Mouse (Mus musculus) T-helper 2 cell (primary cell): ENCODE data around the gene Etnk2.

Source experiments
- in situ Hi-C: fragments of 300-600 bp; cut with MboI, MseI; formaldehyde crosslinking; loops from one replicate; pipeline ENCODE4 v1.15.1; 2025; ENCODE audit warnings: high pct_unique_total_duplicates

Gene Etnk2

GRCm38 (mm10) chr1:133351762-133352161 is 11.6 kb upstream of the Etnk2 start:
- in situ Hi-C loops: no loop called here

DNA sequence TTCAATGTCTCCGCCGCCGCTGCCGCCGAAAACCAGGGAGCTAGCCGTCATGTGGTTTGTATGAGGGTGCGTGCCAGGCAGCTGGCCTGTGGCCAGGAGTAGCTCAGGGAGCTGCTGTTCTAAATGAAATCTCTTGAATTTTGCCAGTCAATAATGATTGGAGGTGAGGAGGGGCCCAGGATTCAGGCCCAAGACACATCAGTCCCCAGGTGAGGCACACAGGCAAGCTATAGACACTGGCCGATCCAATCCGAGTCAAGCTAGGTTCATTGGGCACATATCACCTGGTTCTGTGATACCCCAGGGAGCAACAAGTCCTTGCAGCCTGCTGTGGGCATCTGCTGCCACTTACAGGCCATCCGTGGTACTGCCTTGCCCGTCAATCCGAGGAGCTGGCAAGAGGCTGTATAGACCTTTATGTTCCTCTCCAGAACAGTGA is 10.0 kb upstream of the Etnk2 start:
- in situ Hi-C loops: no loop called here

DNA sequence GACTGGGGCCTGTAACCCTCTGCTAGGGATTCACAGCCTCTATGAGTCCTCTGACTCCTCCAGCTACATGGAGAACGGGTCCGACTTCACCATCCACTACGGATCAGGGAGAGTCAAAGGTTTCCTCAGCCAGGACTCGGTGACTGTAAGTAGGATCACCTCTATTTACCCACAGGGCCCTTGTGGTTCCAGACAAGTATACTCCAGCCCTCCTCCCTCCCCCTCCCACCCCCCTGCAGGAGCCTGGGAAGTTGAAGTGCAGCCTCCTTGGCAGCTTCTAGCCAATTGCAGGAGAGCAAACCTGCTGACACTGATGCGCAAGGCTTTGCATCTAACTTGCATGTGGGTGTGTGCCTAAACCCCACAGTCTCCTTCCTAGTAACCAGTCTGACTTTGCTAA is 7.9 kb upstream of the Etnk2 start:
- in situ Hi-C loops: loop anchor here (5.0 kb wide), 1 partner anchor 38 kb away; no protein-coding TSS in a partner anchor

DNA sequence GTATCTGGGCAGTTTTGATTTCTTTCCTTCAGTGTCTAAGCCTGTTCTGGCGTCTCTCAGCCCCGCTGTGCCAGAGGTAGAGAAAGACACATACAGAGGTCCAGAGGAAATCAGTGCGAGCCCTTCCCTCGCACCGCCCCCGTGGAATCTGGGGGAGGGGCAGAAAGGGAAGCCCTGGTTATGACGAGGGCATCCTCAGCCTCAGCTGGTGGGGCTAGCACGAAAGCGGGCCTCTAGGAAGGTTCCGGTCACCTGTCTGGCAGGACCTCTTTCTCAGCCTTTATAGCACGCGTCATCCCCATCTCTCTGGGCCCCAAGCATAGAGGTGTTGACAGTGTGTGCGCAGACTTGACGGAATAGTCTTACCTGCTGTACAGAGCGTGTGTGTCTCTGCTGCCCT is 7.5 kb upstream of the Etnk2 start:
- in situ Hi-C loops: loop anchor here (5.0 kb wide), 1 partner anchor 39 kb away; no protein-coding TSS in a partner anchor

DNA sequence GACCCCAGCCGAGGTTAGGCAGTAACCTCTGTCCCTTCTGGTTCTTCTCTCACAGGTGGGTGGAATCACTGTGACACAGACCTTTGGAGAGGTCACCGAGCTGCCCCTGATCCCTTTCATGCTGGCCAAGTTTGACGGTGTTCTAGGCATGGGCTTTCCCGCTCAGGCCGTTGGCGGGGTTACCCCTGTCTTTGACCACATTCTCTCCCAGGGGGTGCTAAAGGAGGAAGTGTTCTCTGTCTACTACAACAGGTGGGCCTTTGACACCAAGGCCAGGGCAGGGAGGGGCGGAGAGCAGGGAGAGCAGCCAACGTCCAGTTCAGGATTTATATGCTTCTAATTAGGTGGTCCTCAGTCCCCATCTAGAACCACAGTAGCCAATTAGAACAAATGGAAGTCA is 7.0 kb upstream of the Etnk2 start:
- in situ Hi-C loops: loop anchor here (5.0 kb wide), 1 partner anchor 39 kb away; no protein-coding TSS in a partner anchor

GRCm38 (mm10) chr1:133361006-133361405 is 2.4 kb upstream of the Etnk2 start:
- in situ Hi-C loops: no loop called here

DNA sequence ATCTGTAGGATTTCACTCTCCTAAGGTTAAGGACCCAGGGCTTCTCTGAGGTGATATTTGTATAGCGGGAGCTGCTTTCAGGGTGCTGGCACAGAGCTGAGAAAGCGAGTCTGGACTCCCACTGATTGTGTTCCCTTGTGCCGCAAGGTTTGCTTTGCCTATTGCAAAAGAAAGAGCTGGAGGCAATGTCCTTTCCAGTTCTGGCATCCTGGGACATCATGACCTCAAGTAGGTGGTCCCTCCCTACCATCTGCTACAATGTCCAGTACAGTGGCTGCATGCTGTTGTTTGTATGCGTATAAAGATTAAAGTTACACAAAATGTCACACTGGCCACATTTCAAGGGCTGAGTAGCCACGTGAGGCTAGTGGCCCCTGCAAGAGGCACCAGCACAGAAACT is 1.3 kb upstream of the Etnk2 start:
- in situ Hi-C loops: no loop called here

DNA sequence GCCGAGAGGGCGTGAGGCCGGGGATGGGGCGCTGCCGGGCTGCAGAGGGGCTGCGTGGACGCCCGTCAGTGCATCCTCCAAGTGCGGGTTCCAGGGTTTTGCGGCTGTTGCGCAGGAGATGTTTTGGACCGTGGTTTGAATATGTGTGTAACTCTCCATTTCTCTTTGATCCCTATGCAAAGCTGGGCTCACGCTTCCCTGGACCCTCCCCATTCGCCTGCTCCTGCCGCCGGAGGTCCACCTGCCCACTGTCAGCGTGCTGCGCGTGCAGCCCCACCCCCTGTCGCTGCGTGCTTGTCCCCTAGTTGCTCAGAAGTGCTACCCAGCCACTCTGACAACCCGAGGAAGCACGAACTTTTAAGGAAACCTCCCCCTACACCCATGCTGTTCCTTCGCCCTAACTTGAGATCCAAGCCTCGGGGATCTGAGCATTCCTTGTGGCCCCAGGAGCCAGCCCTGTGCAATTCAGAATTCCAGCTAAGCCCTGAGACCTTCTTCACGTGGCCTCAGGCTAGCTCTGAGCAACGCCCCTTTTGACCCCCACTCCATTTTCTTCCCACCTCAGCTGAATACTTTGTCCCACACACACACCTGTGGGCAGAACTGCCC is 754 bp downstream of the Etnk2 start:
- in situ Hi-C loops: no loop called here

DNA sequence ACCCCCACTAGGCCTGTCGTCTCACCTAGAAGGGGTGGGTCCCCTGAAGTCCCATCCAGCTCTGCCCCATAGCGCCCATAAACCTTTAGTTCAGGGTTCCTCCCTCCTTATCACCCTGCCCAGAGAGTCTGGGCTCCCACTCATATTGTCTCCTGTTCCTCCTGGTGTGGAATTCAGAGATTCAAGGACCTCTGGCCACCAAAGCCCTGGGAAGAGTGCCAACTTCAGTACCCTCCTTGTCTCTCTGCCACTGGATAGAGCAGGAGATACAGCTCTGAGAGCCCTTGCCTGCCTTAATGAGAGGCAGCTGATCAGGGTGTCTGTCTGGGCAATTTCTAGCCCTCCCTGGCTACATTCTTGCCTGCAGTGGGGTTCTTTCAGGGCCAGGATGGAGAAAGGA is 1.5 kb downstream of the Etnk2 start:
- in situ Hi-C loops: no loop called here

- in situ Hi-C loops: no loop called here
Measured at GRCm38 (mm10) chr1:133366951-133367605, 3.7 kb downstream of the Etnk2 start.

- in situ Hi-C loops: no loop called here
Measured at GRCm38 (mm10) chr1:133367606-133368488, 4.5 kb downstream of the Etnk2 start.

DNA sequence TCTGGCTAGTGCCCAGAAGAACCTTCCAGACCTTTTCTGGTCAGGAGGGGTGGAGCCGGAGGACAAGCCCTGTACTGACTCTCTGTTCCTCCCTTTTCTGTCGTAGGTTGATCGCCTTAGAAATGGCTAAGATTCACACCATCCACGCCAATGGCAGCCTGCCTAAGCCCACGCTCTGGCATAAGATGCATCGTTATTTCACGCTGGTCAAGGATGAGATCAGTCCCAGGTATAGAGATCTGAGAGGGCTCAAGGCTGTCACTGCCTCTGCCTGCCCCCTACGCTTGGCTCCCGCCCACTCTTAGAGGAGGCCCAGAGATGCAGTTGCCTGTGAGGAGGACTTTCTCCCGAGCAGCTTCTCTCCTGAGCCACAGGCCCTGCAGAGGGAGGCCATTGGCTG is 5.3 kb downstream of the Etnk2 start:
- in situ Hi-C loops: no loop called here

DNA sequence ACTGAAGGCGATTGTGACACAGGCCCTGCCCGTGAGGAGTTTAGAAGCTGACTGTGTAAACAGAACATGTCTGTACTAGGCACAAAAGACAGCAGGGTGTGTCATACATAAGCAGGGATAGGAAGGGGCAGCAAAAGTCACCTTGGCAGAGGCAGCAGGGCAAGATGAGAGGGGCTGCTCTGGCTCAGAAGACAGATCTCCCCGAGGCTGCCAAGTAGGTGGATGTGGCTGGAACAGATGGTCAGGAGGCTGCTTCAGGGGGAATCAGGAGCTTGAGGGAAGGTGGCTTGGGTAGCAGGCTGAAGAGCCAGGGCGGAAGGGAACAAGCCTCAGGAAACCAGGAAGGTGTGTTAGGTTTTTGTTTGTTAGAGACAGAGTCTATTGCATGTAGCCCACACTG is 7.0 kb downstream of the Etnk2 start:
- in situ Hi-C loops: no loop called here

GRCm38 (mm10) chr1:133371431-133371830 is 8.1 kb downstream of the Etnk2 start:
- in situ Hi-C loops: no loop called here

DNA sequence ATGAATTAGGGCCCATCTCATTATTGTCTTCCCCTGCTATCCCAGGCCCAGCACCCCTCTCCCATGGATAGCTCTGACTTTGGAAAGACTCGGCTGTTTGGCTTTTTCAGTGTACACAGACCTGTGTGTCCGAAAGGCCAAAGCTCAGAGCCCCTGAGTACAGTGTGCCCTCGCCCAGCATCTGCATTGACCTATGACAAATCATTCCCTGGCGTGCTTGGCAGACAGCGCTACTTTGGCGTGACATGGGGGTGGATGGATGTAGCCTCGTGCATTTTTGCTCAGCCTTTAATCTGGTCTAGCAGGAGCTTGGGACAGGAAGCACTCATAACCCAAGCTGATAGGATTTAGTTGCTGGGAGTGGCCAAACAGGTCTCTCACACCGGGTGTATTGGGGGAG is 8.7 kb downstream of the Etnk2 start:
- in situ Hi-C loops: no loop called here

GRCm38 (mm10) chr1:133375696-133376346 is 12.4 kb downstream of the Etnk2 start:
- in situ Hi-C loops: no loop called here

GRCm38 (mm10) chr1:133377547-133377946 is 14.2 kb downstream of the Etnk2 start:
- in situ Hi-C loops: no loop called here

- in situ Hi-C loops: no loop called here
Measured at GRCm38 (mm10) chr1:133379254-133379985, 16.0 kb downstream of the Etnk2 start.

DNA sequence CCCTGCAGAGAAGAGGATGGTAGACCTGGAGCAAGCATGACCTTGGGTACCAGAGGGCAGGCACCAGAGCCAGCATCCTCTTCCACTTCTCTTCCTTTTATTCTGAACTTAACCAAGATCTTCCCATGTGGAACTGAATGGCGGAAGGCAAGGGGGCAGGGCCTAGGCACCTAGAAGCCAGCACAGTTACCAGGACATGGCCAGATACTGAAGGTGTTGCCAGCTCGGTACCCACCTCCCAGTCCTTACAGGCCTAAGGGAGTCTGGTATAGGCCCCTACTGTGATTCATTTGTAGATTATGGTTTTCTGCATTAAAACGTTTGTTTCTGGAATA is 16.6 kb downstream of the Etnk2 start:
- in situ Hi-C loops: no loop called here

GRCm38 (mm10) chr1:133380347-133381065 is 17.1 kb downstream of the Etnk2 start:
- in situ Hi-C loops: no loop called here

- in situ Hi-C loops: no loop called here
Measured at GRCm38 (mm10) chr1:133382008-133382407, 18.6 kb downstream of the Etnk2 start.
